Mouse (Mus musculus): Measurements from ENCODE around the gene St8sia6. TPM values are rescaled to one million over a fixed set of nuclear protein-coding genes. Genes with fewer than 3 reads are reported as not detected.

The St8sia6 gene
- total RNA-seq, 2 experiments from 2014 or later: 0.40 to 1.1 TPM

DNA sequence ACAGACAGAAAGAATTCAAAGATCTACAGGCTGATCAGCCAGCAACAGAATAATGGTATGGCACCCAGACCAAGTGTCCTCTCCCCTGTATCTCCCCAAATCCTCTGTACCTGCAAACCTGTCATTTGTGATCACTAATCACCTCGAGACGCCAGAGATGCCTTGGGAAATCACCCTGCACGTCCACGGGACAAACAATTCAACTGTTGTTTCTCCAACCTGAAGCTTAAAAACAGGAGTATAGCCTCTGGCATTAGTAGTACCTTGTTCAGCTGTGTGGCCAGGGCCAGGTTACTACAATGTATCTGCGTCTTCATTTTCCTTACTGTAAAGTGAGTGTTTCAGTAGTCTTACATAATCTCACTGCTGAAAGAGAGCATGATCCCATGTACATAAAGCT is 25.3 kb downstream of the St8sia6 start:
- intact Hi-C loops (cut with DNase I): no loop called here
- DNase-seq (ENCODE audit: low spot score in 2 of 2): no peak

DNA sequence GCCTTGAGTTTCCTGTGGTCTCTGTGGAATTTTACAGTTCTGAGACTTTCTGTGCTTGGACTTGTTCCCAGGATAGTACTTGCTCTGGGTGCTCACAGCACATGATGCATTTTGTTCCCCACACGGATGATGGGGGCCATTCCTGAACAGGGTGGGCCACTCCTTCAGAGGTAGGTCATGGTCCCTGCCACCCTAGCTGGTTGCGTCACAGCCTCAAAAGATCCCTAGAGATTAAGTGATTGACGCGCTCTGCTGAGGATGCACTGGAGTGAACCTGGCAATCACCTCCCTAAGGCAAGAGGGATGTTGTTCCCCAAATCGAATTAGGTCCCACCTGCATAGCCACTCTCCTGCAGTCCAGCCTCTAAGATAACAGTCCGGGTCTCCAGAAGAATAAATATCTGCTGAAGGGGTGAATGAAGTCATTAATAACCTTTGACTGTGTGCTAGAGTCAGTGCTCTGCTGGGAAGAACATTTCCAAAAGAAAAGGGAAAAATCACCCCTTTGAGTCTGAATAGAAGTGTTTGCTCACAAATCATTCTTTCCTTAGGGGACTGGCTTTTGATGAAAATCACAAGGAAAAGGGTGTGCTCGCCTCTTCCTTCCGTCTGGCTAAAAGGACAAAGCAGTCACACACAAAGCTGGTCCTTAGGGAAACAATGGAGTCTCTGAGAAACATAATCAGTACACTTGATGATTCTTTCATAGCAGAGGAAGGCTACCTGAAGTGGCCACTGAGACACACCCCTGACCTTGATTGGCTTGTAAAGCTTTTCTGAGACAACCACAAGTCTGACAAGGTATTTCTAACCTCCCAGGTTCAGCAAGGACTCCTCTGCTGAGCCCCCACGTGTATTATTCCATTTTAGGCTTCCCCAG is 26.1 kb downstream of the St8sia6 start:
- intact Hi-C loops (cut with DNase I): no loop called here
- DNase-seq (ENCODE audit: low spot score in 2 of 2): no peak

DNA sequence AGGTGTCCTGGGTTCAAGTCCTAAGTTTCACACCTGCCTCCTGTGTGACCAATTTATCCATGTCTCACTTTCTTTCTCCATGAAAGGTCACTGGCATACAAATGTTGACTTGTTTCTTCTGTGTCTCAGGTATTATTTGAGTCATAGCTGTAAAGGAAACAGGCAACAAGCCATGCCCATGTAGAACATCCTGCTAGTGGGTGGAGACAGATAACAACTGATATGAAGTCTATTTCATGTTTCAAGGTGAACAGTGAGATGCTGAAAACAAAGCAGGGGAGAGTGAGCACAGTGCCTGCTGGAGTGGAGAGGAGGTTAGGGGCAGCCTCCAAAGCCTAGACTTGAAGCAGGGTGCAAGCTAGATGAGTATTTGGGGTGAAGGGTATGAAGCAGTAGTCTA is 33.5 kb downstream of the St8sia6 start:
- DNase-seq (ENCODE audit: low spot score in 2 of 2): no peak
- intact Hi-C loops (cut with DNase I): no loop called here

DNA sequence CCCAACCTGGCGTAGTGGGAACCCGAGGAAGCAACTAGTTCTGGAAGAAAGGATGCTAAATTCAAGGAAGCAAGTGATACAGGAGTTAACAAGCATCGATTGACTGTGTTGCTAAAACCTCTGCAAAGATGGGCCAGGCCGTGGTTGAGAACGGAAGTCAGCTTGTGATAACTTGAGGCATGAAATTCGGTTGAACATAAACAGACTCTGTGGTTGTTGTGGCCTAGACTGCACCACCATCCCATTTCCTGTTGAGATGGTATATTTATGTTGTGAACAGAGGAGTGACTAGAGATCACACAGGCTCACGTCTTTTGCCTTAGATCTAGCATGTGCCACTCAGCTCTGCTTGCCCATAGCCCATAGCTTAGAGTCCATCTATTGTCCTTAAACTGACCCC is 36.5 kb downstream of the St8sia6 start:
- intact Hi-C loops (cut with DNase I): no loop called here
- no peak for DNase-seq (ENCODE audit: low spot score in 2 of 2)

DNA sequence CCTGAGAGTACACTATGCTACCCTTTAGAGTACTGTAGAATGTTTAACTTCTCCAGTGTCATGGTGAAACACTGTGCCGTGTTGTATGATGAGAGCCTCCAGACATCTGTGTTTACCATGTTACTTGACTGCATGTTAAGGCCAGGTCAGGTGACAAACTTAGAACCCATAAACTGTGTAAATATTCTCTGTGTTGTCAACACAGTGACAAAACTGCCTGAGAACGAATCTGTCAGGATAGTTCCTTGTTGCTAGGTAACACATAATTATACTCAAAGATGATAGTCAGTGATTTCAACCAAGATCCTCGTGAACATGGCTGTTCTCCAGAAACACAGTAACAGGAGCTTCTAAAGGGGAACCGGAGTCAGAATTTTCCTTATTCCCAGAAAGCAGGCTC is 38.1 kb downstream of the St8sia6 start:
- DNase-seq (ENCODE audit: low spot score in 2 of 2): peak in 1 of 2 experiments; percentile 9
- intact Hi-C loops (cut with DNase I): no loop called here

DNA sequence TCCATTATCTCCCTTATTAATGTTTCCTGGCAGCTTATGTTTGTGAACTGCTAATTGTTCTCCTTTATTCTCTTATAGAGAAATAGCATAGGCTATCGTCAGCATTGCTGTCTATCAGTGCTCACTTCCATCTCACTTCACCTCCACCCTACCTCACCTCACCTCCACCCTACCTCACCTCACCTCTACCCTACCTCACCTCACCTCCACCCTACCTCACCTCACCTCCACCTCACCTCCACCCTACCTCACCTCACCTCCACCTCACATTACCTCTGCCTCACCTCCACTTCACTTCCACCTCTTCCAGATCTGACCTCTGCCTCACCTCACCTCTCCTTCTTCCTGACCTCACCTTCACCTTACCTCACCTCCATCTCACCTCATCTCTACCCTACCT is 42.2 kb downstream of the St8sia6 start:
- DNase-seq (ENCODE audit: low spot score in 2 of 2): no peak
- intact Hi-C loops (cut with DNase I): no loop called here

DNA sequence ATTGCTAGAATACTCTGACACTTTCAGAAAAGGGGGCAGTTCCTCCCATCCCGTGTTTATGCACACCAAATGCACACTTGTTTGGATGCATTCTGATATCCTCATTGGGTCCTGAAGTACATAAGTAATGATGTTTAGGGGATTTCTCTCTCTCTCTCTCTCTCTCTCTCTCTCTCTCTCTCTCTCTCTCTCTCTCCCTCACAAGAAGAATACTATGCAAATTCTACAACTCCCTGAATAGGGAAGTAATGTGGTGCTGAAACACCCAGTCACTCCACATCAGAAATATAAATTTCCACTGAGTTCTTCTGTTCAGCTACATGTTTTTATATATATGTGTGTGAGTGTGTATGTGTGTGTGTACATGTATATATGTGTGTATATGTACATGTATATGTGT is 43.1 kb downstream of the St8sia6 start:
- DNase-seq (ENCODE audit: low spot score in 2 of 2): no peak
- intact Hi-C loops (cut with DNase I): no loop called here

DNA sequence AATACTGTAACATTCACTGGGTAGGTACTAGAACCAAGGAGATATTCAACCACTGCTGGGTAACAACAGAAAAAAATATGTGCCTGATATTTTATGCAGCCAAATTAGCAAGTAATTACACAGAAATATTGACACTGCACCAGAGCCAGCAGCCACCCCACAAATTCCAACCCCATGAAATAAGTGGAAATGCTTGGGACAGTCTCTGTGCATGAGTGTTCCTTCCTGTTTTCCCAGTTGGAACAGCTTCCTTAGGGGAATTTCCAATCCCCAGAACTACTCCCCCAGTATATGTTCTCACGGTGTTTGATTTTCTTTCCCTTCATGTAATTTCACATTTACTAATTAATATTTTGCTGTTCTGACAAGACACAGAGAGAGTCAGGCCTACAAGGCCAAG is 43.8 kb downstream of the St8sia6 start:
- DNase-seq (ENCODE audit: low spot score in 2 of 2): no peak
- intact Hi-C loops (cut with DNase I): no loop called here

DNA sequence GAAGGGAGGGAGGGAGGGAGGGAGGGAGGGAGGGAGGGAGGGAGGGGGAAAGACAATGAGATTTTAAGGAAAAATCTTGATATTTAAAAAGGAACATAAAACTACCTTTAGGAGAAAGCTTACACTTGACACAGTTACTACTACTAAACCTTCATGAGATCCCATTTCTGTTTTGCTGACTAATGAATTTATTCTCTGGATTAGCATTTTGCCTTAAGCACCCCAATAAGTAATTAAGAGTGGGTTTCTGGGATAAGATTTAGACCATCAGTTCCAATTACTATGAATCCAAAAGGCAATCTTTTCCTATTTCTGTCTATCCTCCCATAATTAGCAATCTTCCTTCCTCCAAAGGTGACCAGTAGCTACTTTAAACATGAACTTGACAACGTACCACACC is 44.7 kb downstream of the St8sia6 start:
- no peak for DNase-seq (ENCODE audit: low spot score in 2 of 2)
- intact Hi-C loops (cut with DNase I): no loop called here

DNA sequence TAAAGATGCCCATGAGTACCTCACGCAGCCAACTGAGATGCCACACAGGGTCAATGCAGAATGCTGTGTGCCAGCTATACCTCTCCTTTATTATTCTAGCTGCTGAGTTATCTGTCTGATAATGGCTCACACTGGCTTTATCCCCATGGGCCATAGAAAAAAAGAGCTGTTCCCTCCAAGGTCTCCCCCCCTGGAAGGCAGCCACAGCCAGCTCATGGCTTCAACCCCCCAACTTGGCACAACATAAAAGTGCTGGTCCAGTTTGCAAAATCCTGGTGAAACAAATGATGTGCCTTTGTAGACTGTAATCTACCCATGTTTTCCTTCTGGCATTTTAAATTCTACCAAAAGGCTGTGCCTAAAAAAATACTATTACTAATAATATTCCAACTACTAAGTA is 46.3 kb downstream of the St8sia6 start:
- no peak for DNase-seq (ENCODE audit: low spot score in 2 of 2)
- intact Hi-C loops (cut with DNase I): no loop called here

DNA sequence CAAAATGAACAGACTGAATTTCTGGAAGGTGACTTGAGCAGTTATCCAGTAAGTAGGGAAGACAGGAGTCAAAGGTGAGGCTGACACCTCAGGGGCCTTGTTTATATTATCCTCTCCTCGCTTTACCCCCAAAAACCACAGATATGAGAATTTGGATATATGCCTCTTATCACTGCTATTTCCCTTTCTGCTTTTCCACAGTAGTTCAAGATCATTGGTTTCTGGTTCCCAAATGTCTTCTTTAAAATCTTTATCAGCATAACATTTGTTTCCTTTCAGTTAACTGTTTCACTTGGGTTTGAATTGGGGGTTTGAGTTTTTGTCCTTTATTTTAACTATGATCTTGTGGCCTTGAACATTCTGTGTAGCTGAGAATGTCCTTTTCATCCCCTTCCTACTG is 47.8 kb downstream of the St8sia6 start:
- intact Hi-C loops (cut with DNase I): no loop called here
- DNase-seq (ENCODE audit: low spot score in 2 of 2): no peak

DNA sequence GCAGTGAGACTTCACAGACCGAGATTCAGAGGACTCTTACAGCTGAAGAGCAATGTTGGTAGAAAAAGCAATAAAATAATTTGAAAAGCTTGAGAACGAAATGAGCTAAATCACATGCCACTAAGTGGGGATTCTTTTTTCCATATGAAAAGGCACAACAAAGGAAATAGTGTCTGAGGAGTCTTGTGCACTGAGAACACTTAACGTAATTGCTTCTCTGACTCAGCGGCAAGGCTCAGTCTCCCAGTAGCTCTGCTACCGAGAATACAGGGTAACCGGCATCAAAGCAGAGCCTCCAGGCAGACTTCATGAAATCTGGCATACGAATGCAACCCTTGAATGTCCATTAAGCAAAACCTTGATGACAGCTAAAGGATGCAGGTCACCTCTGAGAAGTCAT is 55.2 kb downstream of the St8sia6 start:
- intact Hi-C loops (cut with DNase I): no loop called here
- DNase-seq (ENCODE audit: low spot score in 2 of 2): peak in 1 of 2 experiments; percentile 5

DNA sequence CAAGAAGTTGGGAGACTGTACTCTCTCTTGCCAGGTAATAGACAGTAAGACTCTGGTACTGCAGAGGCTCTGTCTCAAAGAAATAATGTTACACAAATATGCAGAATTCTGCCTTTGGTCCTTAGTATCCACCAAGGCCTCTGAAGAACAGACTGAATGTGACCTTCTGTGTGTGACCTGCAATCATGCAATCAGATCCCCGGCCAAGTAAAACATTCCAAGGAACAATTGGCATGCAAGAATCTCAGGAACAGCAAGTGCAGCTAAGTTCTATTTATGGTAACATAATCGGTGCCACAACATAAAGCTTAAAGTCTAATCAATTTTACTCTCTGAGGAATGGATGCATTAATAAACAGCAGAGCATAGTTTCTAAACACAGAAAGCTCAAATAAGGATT is 66.0 kb downstream of the St8sia6 start:
- no peak for DNase-seq (ENCODE audit: low spot score in 2 of 2)

DNA sequence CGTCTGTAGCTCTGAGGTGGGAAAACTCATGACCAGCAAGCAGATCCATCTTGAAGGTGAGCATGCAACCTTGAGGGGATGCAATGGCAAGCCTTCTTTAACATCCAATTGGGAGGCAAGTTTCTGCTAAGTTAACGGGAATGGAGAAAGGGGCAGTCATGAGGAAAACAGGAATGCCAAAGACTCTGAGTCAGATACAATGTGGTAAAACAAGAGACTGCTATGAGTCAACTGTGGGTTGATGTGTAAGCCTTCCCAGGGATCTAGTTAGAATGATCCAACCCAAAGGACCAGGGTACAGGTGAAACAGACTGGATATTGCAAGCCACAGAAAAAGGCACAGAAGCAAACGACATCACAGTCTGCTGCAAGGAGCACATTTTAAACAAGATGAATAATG is 68.3 kb downstream of the St8sia6 start:
- intact Hi-C loops (cut with DNase I): no loop called here
- DNase-seq (ENCODE audit: low spot score in 2 of 2): no peak

More for the DNA sequence above, 66.0 kb downstream of the St8sia6 start:
- intact Hi-C loops (cut with DNase I): no loop called here

DNA sequence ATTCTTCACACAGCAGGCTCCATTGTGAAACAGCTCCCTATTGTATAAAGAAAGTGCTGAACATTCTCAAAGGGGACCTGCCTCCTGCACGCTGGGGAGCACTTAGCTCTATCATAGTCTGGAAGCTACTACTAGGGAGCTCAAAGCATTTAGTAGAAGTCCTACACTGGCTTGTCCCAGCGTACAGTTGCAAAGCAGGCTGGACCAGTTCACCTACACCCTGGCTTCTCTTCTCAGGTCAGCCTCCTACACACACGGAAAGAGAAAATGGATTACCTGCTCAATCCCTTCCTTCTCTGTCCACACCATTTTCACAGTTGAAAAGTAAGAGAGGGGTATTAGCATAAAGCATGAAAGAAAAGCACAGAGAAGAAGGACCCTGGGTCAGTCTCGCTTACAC is 71.6 kb downstream of the St8sia6 start:
- no peak for DNase-seq (ENCODE audit: low spot score in 2 of 2)
- intact Hi-C loops (cut with DNase I): no loop called here

DNA sequence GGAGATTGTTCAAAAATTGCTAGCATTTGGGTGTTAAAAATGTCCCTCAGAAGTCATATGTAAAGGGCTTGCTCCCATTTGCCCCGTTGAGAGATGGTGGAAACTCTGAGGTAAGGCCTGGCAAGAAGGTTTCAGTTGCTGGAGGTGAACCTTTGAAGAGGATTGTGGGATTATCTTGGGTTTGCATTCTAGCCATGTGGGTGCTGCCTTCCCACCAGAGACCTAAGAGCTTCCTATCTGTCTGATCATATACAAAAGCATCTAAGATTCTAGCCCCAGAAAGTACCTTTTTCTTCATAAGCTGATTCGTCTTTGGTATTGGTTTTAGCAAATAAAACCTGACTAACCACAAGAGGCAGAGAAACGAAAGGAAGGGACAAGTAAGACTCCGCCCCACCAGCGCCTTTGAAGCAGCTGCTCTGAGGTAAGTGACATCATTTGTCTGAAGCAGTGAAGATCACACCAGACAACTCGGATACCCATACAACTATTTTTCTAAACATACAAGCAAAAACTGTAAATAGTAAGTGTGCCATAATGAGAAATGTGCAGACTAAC is 75.2 kb downstream of the St8sia6 start:
- DNase-seq (ENCODE audit: low spot score in 2 of 2): no peak
- intact Hi-C loops (cut with DNase I): no loop called here

DNA sequence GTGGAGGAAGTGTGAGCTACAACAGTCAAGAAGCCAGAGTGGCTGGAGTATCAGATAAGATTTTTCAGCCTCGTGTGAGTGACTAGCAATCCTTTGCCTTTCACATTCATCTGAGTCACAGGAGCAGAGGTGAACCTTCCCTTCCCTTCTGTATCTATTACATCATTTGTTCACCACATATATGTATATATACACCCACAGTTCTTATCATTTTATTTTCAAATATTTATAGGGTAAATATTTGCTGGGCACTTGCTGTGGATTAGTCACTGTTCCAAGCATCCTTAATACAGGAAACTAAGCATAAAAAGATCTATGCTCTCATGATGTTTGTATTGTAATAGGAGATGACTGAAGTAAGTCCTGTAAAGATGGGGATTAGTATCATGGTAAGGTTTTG is 85.1 kb downstream of the St8sia6 start:
- intact Hi-C loops (cut with DNase I): no loop called here
- no peak for DNase-seq (ENCODE audit: low spot score in 2 of 2)

DNA sequence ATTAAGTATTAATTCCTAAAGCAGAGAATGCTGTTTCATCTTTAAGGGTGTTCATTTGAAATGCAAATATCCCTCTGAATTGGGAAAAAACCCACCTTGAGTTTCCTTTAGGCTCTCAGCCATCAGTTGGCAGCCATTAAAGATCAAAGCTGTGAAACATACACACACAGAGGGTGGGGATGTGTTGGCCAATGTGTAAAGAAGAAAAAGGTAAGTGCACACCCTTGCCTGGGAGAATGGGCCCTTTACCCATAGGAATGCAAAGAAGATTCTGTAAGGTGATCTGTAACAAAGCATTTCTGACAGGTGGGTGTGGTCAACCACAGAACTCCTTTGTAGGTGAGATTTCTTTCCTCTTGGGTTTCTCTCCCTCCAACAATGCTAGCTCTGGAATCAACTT is 96.3 kb downstream of the St8sia6 start:
- intact Hi-C loops (cut with DNase I): no loop called here
- no peak for DNase-seq (ENCODE audit: low spot score in 2 of 2)

DNA sequence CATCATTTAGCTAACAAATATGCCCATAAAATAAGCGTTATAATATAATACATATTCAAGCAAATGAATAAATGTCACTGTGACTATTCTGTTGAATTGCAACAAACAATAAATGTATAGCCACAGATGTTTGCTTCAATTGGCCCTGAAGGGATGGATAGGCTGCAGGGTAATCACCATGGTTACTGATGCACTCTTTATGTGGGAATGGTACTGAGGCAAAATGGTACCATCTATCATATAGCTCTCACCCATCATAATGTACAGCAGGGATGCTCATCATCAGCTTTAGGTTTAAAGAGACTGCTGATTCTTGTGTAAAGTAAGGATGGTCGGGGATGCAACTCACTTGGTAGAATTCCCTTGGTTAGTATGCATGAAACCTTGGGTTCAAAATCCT is 99.4 kb downstream of the St8sia6 start:
- intact Hi-C loops (cut with DNase I): no loop called here
- no peak for DNase-seq (ENCODE audit: low spot score in 2 of 2)

DNA sequence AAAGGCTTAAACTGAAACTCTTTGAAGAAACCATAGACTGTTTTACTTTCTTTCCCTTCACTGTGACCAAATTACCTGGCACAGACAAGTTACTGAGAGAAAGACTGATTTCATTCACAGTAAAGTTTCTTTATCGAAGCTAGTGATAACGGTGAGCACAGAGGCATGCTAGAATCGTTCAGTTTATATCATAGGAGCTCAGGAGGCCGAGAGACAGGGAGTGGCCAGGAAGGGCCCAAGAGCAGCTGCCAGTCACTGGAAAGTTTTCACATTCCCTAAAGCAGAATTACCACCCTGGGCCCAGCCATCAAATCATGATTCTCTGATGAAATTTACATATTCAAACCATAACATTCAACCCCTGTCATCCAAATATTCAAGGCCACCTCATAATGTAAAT is 109.5 kb downstream of the St8sia6 start:
- no peak for DNase-seq (ENCODE audit: low spot score in 2 of 2)
- intact Hi-C loops (cut with DNase I): no loop called here

DNA sequence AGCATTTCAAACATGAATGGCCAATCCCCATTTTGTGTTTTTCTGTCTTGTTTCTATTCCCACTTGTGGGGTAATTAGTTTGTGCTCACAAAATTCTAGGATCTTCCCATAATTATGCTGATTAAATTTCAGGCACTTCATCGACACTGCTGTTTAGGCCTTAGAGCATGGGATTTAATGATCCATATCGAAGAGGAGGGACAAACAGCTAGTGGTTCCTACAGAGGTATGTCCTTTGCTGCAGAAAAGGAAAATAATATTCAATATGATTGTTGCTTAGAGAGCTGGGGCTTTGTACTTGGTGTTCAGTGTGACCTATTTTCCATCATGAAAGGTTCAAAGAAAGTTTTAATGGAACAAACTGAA is 110.7 kb downstream of the St8sia6 start:
- no peak for DNase-seq (ENCODE audit: low spot score in 2 of 2)
- intact Hi-C loops (cut with DNase I): no loop called here

Measured in left cerebral cortex, postnatal 14 days (tissue).